Mouse (Mus musculus): ENCODE results near the gene Tspan1. TPM values are rescaled to one million over a fixed set of nuclear protein-coding genes. Genes with fewer than 3 reads are reported as not detected.

Tspan1 gene
- total and polyA plus RNA-seq, 2 experiments = 0.09 to 0.27 TPM

GRCm38 (mm10) chr4:116173752-116174151, 6.4 kb upstream of the Tspan1 start:
- DNase-seq (ENCODE audit: extremely low read depth, low read depth, low spot score) = no peak
- Histone ChIP-seq H3K9ac (ENCODE audit: low read depth, low read length) (no peak overlapping the region), H3K79me2 (ENCODE audit: control insufficient read depth, insufficient read depth, low read length) (no peaks in the 10 kb centered on the region), H3K27me3 (ENCODE audit: control insufficient read depth, insufficient read depth, low read length) (no peaks in the 10 kb centered on the region), H3K4me3 (ENCODE audit: insufficient read depth, low read depth, low read length) (no peak overlapping the region), H3K4me1 (ENCODE audit: control insufficient read depth, insufficient read depth, low read length) (peaks cover 2% of the 10 kb centered on the region; the same call in 1 of the 2 replicates), H3K36me3 (ENCODE audit: control insufficient read depth, insufficient read depth, low read length) (no peaks in the 10 kb centered on the region), H3K27ac (replicated peaks; ENCODE audit: insufficient read depth, low read depth, low read length) (no peak overlapping the region)
- 96% methylated on average over 4 of the region's 4 CpGs for WGBS
- TF ChIP-seq CTCF (IDR thresholded peaks at IDR 0.05; ENCODE audit: low read depth, low read length) = no peak
- no peak for TF ChIP-seq POLR2A (IDR thresholded peaks at IDR 0.05; ENCODE audit: extremely low read depth, insufficient read depth, low read length)

GRCm38 (mm10) chr4:116173072-116173471, 5.7 kb upstream of the Tspan1 start, which contains the start of the genes 1700042G07Rik and Gm49337:
Gene 1700042G07Rik, plus strand, starts transcription at chr4:116173372.
Gene Gm49337, plus strand, starts transcription at chr4:116173384.
- DNase-seq (ENCODE audit: extremely low read depth, low read depth, low spot score) = no peak
- Histone ChIP-seq H3K27me3 (ENCODE audit: control insufficient read depth, insufficient read depth, low read length) (no peaks in the 10 kb centered on the region), H3K36me3 (ENCODE audit: control insufficient read depth, insufficient read depth, low read length) (no peaks in the 10 kb centered on the region), H3K79me2 (ENCODE audit: control insufficient read depth, insufficient read depth, low read length) (no peaks in the 10 kb centered on the region), H3K27ac (replicated peaks; ENCODE audit: insufficient read depth, low read depth, low read length) (no peak within 1 kb of the TSS), H3K4me1 (ENCODE audit: control insufficient read depth, insufficient read depth, low read length) (peaks cover 2% of the 10 kb centered on the region; the same call in 1 of the 2 replicates), H3K9ac (ENCODE audit: low read depth, low read length) (no peak within 1 kb of the TSS), H3K4me3 (ENCODE audit: insufficient read depth, low read depth, low read length) (no peak within 1 kb of the TSS)
- 92% methylated on average over 6 of the region's 6 CpGs for WGBS
- TF ChIP-seq CTCF (IDR thresholded peaks at IDR 0.05; ENCODE audit: low read depth, low read length) = no peak
- no peak for TF ChIP-seq POLR2A (IDR thresholded peaks at IDR 0.05; ENCODE audit: extremely low read depth, insufficient read depth, low read length)

- TF ChIP-seq CTCF (IDR thresholded peaks at IDR 0.05; ENCODE audit: low read depth, low read length) = no peak
- TF ChIP-seq POLR2A (IDR thresholded peaks at IDR 0.05; ENCODE audit: extremely low read depth, insufficient read depth, low read length) = no peak
- Histone ChIP-seq H3K4me1 (ENCODE audit: control insufficient read depth, insufficient read depth, low read length) (no peaks in the 10 kb centered on the region), H3K27me3 (ENCODE audit: control insufficient read depth, insufficient read depth, low read length) (no peaks in the 10 kb centered on the region), H3K27ac (replicated peaks; ENCODE audit: insufficient read depth, low read depth, low read length) (no peak overlapping the region), H3K4me3 (ENCODE audit: insufficient read depth, low read depth, low read length) (no peak overlapping the region), H3K79me2 (ENCODE audit: control insufficient read depth, insufficient read depth, low read length) (no peaks in the 10 kb centered on the region), H3K9ac (ENCODE audit: low read depth, low read length) (no peak overlapping the region), H3K36me3 (ENCODE audit: control insufficient read depth, insufficient read depth, low read length) (no peaks in the 10 kb centered on the region)
- DNase-seq (ENCODE audit: extremely low read depth, low read depth, low spot score) = no peak
- 68% methylated on average over 3 of the region's 3 CpGs for WGBS
These were observed 1.9 kb upstream of the Tspan1 start for GRCm38 (mm10) chr4:116169353-116169672.

- Histone ChIP-seq H3K79me2 (ENCODE audit: control insufficient read depth, insufficient read depth, low read length) (no peaks in the 10 kb centered on the region), H3K27ac (replicated peaks; ENCODE audit: insufficient read depth, low read depth, low read length) (no peak overlapping the region), H3K9ac (ENCODE audit: low read depth, low read length) (no peak overlapping the region), H3K4me3 (ENCODE audit: insufficient read depth, low read depth, low read length) (no peak overlapping the region), H3K4me1 (ENCODE audit: control insufficient read depth, insufficient read depth, low read length) (no peaks in the 10 kb centered on the region), H3K27me3 (ENCODE audit: control insufficient read depth, insufficient read depth, low read length) (no peaks in the 10 kb centered on the region), H3K36me3 (ENCODE audit: control insufficient read depth, insufficient read depth, low read length) (no peaks in the 10 kb centered on the region)
- WGBS = 83% methylated on average over 7 of the region's 8 CpGs
- TF ChIP-seq CTCF (IDR thresholded peaks at IDR 0.05; ENCODE audit: low read depth, low read length) (peak; percentile 63; the same call in 1 of the 2 replicates), POLR2A (IDR thresholded peaks at IDR 0.05; ENCODE audit: extremely low read depth, insufficient read depth, low read length) (no peak)
- DNase-seq (ENCODE audit: extremely low read depth, low read depth, low spot score) = no peak
These were observed 1.4 kb upstream of the Tspan1 start for GRCm38 (mm10) chr4:116168617-116169352.

- 80% methylated on average over 8 of the region's 8 CpGs for WGBS
- Histone ChIP-seq H3K36me3 (ENCODE audit: control insufficient read depth, insufficient read depth, low read length) (no peaks in the 10 kb centered on the region), H3K9ac (ENCODE audit: low read depth, low read length) (no peak overlapping the region), H3K4me3 (ENCODE audit: insufficient read depth, low read depth, low read length) (no peak overlapping the region), H3K27ac (replicated peaks; ENCODE audit: insufficient read depth, low read depth, low read length) (no peak overlapping the region), H3K79me2 (ENCODE audit: control insufficient read depth, insufficient read depth, low read length) (no peaks in the 10 kb centered on the region), H3K4me1 (ENCODE audit: control insufficient read depth, insufficient read depth, low read length) (no peaks in the 10 kb centered on the region), H3K27me3 (ENCODE audit: control insufficient read depth, insufficient read depth, low read length) (no peaks in the 10 kb centered on the region)
- TF ChIP-seq CTCF (IDR thresholded peaks at IDR 0.05; ENCODE audit: low read depth, low read length) (no peak), POLR2A (IDR thresholded peaks at IDR 0.05; ENCODE audit: extremely low read depth, insufficient read depth, low read length) (no peak)
- DNase-seq (ENCODE audit: extremely low read depth, low read depth, low spot score) = no peak
These were observed 1.5 kb downstream of the Tspan1 start for GRCm38 (mm10) chr4:116165708-116166407.
